Mouse (Mus musculus) kidney, postnatal 0 days (tissue): Measurements from ENCODE around the gene Kcna7. TPM values are rescaled to one million over a fixed set of nuclear protein-coding genes. Genes with fewer than 3 reads are reported as not detected.

Source experiments
- ATAC-seq: fragments of 200-750 bp; cut with Nextera tagmentation; replicated peaks from 2 replicates; pipeline ENCODE4 v1.8.0; 2017; ENCODE audit warnings: low read depth, moderate number of reproducible peaks, moderate TSS enrichment, moderate library complexity; ENCODE audit not compliant: low FRiP score
- DNase-seq: peaks from one replicate; pipeline ENCODE4 v3.0.0-alpha.2; 2016; ENCODE audit warnings: low spot score
- H3K27ac ChIP-seq: fragments of 300-500 bp; sonication (generic); 2 replicates; pipeline ENCODE4 v1.5.1; 2014; ENCODE audit warnings: mild to moderate bottlenecking
- H3K27me3 ChIP-seq: fragments of 300-500 bp; sonication (generic); 2 replicates; pipeline ENCODE4 v1.6.1; 2014; ENCODE audit warnings: low read length, mixed read lengths; ENCODE audit not compliant: insufficient read depth
- H3K36me3 ChIP-seq: fragments of 300-500 bp; sonication (generic); 2 replicates; pipeline ENCODE4 v1.6.1; 2014; ENCODE audit warnings: low read length, mixed read lengths; ENCODE audit not compliant: insufficient read depth
- H3K4me1 ChIP-seq: fragments of 300-500 bp; sonication (generic); replicated peaks from 2 replicates; pipeline ENCODE4 v1.6.1; 2014; ENCODE audit warnings: antibody characterized with exemption, low read length, mixed read lengths; ENCODE audit not compliant: insufficient read depth
- H3K4me2 ChIP-seq: fragments of 300-500 bp; sonication (generic); 2 replicates; pipeline ENCODE4 v1.6.1; 2014; ENCODE audit warnings: mild to moderate bottlenecking, low read length, moderate library complexity, mixed read lengths
- H3K4me3 ChIP-seq: fragments of 300-500 bp; sonication (generic); replicated peaks from 2 replicates; pipeline ENCODE4 v1.5.1; 2014; ENCODE audit warnings: low read depth, low read length
- H3K9ac ChIP-seq: fragments of 300-500 bp; sonication (generic); 2 replicates; pipeline ENCODE4 v1.6.1; 2014; ENCODE audit warnings: low read depth, low read length
- H3K9me3 ChIP-seq: fragments of 300-500 bp; sonication (generic); replicated peaks from 2 replicates; pipeline ENCODE4 v1.6.1; 2016; ENCODE audit warnings: low read length, inconsistent platforms, mixed read lengths
- CTCF ChIP-seq: IDR thresholded peaks from 2 replicates; pipeline ENCODE4 v1.5.1; 2016; ENCODE audit warnings: antibody characterized with exemption, low read depth, mild to moderate bottlenecking, moderate library complexity
- WGBS: fragments of 180-500 bp; shearing (Covaris S2); extraction: QIAGEN DNeasy Blood & Tissue Kit; methylation state at CpG from one replicate; pipeline ENCODE4 v1.1.7; 2014; 5-methylcytosine and 5-hydroxymethylcytosine counted together
- polyA plus RNA-seq: library from polyadenylated mRNA; unstranded; fragments of >200 nt; fragmentation: Nextera tagmentation; extraction: Ambion mirVana; gene quantifications from 2 replicates; pipeline ENCODE4 v1.2.1, GENCODE M21; 2015

Kcna7 gene
- polyA plus RNA-seq, 1 experiment from 2014 or later, result 0.05 TPM

DNA sequence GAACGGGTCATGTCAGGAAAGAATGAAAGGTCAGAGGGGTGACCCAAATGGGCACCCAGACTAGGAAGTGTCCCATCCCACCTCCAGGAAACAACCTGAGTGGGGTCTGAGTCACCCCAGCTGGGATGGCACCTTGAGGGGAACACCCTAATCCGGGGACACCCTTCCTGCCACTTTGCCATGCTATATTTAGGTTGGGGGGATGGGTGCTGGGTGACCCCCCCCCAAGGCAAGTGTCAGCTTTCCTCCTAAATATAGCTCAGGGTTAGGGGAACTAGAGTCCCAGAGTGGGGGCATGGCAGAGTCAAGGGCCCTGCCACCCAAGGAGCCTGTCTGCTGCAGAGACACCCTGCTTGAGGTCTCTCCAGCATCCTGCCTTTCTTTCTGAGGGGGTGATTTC is 7.0 kb downstream of the Kcna7 start:
- no peak overlapping the region for H3K9ac ChIP-seq
- ATAC-seq (no peak), DNase-seq (no peak)
- no peaks in the 10 kb centered on the region for H3K9me3 ChIP-seq
- no peaks in the 10 kb centered on the region for H3K36me3 ChIP-seq
- no peak overlapping the region for H3K4me3 ChIP-seq
- no peak overlapping the region for H3K4me2 ChIP-seq
- H3K27ac ChIP-seq, result no peak overlapping the region
- H3K27me3 ChIP-seq, result peaks cover 41% of the 10 kb centered on the region
- TF ChIP-seq CTCF, result no peak
- WGBS, result 73% methylated on average over 2 of the region's 2 CpGs
- H3K4me1 ChIP-seq, result peaks cover 9% of the 10 kb centered on the region

DNA sequence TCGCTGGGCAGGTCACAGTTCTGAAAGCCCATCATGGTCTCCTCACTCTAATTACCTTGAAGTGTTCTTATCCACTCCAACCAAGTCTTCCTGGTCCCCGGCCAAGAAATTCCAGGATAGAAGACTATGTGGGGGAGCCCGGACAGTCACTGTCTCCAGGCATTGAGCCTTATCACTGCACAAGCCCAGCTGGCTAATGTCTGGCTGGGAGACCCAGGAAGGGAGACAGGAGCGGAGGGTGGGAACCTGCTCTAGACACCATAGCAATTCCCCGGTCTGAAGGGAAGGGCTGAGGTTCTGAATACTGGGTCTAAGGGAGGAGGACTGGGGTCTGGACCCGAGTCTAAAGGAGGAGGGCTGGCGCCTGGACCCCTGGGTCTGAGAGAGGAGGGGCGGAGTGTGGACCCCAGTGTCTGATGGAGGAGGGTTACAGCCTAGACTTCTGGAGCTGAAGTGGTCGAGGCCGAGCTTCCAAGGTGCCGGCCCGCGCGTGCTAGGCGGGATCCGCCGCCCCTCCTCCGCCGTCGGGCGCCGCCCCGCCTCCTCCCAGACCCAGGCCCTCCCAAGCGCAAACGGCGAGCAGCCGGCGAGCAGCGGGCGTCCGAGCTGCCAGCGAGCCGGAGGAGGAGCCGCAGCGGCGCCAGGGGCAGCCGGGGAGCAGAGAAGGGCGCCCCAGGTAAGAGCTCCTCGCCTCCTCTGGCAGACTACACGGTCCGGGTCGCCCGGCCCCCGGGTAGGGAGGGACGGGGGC is 7.8 kb downstream of the Kcna7 start, which contains the start of gene Ntf5:
Ntf5 (plus strand) TSS at position 583 of the 751 bp plus-strand sequence.
- Histone ChIP-seq H3K9me3 (no peaks in the 10 kb centered on the region), H3K4me2 (peak within 1 kb of the TSS; percentile 98), H3K4me3 (peak within 1 kb of the TSS; percentile 51), H3K4me1 (peaks cover 9% of the 10 kb centered on the region), H3K36me3 (no peaks in the 10 kb centered on the region), H3K27ac (no peak within 1 kb of the TSS), H3K27me3 (peaks cover 33% of the 10 kb centered on the region), H3K9ac (peak within 1 kb of the TSS; percentile 61)
- DNase-seq, result peak; percentile 47
- no peak for TF ChIP-seq CTCF
- peak; percentile 30 for ATAC-seq
- 2% methylated on average over 42 of the region's 45 CpGs for WGBS

DNA sequence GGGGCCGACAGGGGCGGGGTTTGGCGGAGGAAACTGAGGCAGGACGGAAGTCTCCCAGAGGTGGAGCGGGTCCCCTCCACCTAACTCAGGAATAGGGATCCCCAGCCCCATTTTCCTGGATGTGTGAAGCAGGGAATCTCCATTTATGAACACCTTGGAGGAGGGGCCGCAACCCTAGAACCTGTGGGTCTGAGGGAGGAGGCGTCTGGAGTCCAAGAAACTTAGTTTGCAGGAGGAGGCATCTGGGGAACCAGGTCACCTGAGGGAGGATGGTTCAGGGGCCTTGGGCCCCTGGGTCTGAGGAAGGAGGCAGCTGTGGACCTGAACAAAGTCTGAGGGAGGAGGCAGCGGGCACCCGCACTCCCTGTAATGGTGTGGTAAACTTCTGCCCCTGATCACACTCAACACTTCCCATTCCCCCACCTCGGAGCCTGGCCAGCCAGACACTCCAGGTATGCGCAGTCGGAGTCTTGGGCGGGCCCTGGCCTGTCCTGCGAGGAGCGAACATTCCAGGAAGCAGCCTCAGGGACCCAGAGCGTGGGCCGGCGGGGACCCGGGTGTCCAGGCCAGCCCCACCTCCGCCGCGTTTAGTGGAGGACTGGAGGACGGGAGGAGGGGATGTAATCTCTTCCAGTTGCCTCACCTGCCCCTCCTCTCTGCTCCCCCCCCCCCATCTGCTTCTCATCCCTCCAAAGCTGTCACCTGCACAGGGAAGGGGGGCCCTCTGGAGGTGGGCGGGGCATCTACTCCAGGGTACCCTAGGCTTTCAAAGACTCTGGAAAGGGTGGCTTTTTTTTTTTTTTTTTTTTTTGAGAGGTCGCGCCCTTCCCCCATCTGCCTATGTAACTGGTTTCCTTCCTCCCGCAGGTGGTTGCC is 8.6 kb downstream of the Kcna7 start:
- H3K9me3 ChIP-seq, result no peaks in the 10 kb centered on the region
- peaks cover 33% of the 10 kb centered on the region for H3K27me3 ChIP-seq
- ATAC-seq (0 out of 2 replicates have a peak, but pooled peaks have one; percentile 11), DNase-seq (no peak)
- peak overlapping the region; percentile 51 for H3K4me3 ChIP-seq
- H3K36me3 ChIP-seq, result no peaks in the 10 kb centered on the region
- TF ChIP-seq CTCF, result no peak
- H3K9ac ChIP-seq, result peak overlapping the region; percentile 61
- WGBS, result 2% methylated on average over 27 of the region's 27 CpGs
- no peak overlapping the region for H3K27ac ChIP-seq
- H3K4me1 ChIP-seq, result peaks cover 9% of the 10 kb centered on the region
- peak overlapping the region; percentile 98 for H3K4me2 ChIP-seq

DNA sequence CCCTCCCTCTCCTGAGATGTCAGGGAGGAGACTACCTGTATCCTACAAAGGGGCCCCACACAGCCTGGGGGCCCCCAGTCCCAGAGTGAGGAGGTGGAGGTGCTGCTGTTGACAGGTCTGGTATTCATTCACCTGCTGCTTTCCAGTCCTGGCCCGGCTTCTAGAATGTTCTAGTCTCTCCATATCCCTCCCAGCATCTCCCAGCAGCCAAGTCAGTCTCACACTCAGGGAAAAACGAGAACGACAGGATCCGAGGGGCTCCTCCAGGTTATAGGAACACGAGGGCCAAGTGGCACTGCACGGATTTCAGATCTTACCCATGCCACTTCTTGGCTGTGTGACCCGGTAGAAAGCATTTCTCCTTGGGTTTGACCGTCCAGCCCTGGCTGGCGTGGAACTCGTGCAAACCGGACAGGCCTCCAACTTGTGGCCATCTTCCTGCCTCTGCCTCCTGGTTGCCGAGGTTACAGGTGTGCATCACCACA is 9.3 kb downstream of the Kcna7 start:
- ATAC-seq (no peak), DNase-seq (no peak)
- Histone ChIP-seq H3K27ac (no peak overlapping the region), H3K4me2 (no peak overlapping the region), H3K9ac (no peak overlapping the region), H3K27me3 (peaks cover 33% of the 10 kb centered on the region), H3K4me3 (no peak overlapping the region), H3K9me3 (no peaks in the 10 kb centered on the region), H3K36me3 (no peaks in the 10 kb centered on the region), H3K4me1 (peaks cover 9% of the 10 kb centered on the region)
- 41% methylated on average over 12 of the region's 12 CpGs for WGBS
- TF ChIP-seq CTCF, result no peak

DNA sequence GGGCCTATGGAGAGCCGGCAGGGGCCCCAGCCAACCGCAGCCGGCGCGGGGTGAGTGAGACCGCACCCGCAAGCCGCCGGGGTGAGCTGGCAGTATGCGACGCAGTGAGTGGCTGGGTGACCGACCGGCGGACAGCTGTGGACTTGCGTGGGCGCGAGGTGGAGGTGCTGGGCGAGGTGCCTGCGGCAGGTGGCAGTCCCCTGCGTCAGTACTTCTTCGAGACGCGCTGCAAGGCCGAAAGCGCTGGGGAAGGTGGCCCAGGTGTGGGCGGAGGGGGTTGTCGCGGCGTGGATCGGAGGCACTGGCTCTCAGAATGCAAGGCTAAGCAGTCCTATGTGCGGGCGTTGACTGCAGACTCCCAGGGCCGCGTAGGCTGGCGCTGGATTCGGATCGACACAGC is 10.2 kb downstream of the Kcna7 start:
- DNase-seq (no peak), ATAC-seq (no peak)
- H3K4me2 ChIP-seq, result peak overlapping the region; percentile 18; the same call in 1 of the 2 replicates
- no peak overlapping the region for H3K27ac ChIP-seq
- H3K27me3 ChIP-seq, result peaks cover 30% of the 10 kb centered on the region
- H3K36me3 ChIP-seq, result no peaks in the 10 kb centered on the region
- TF ChIP-seq CTCF, result no peak
- no peaks in the 10 kb centered on the region for H3K9me3 ChIP-seq
- 15% methylated on average over 37 of the region's 37 CpGs for WGBS
- no peak overlapping the region; the same call in 1 of the 2 replicates for H3K4me3 ChIP-seq
- H3K4me1 ChIP-seq, result peaks cover 9% of the 10 kb centered on the region
- no peak overlapping the region for H3K9ac ChIP-seq

DNA sequence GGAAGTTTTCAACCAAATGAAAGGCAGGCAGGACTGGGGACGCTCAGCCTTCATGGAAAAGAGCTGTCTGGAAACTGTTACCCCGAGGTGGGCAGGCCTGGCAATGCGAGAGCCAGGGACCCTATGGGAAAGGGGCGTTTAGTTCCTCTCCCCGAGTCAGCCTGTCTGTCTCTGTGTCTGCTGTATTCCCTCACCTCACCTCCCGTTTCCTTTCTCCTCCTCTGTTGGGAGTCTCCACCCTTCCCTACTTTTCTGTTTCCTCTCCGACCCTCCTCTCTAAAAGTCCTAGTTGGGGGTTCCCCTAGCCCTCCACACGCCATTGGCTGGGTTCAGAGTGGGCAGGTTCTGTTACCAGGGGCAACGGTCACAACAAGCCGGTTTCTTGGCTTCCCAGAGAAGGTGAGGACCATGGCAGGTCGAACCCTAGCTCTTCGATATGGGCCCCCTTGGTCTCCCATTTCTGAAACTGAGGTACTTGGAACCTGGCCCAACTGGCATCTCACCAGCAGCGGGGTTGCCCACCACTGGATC is 12.6 kb downstream of the Kcna7 start:
- TF ChIP-seq CTCF, result no peak
- WGBS, result 10% methylated on average over 13 of the region's 13 CpGs
- H3K27me3 ChIP-seq, result peaks cover 27% of the 10 kb centered on the region
- H3K9me3 ChIP-seq, result no peaks in the 10 kb centered on the region
- H3K4me2 ChIP-seq, result no peak overlapping the region
- ATAC-seq (no peak), DNase-seq (no peak)
- H3K4me3 ChIP-seq, result no peak overlapping the region
- peaks cover 18% of the 10 kb centered on the region for H3K36me3 ChIP-seq
- no peak overlapping the region for H3K27ac ChIP-seq
- H3K9ac ChIP-seq, result no peak overlapping the region
- H3K4me1 ChIP-seq, result peaks cover 9% of the 10 kb centered on the region
